In the genomic region with DNA sequence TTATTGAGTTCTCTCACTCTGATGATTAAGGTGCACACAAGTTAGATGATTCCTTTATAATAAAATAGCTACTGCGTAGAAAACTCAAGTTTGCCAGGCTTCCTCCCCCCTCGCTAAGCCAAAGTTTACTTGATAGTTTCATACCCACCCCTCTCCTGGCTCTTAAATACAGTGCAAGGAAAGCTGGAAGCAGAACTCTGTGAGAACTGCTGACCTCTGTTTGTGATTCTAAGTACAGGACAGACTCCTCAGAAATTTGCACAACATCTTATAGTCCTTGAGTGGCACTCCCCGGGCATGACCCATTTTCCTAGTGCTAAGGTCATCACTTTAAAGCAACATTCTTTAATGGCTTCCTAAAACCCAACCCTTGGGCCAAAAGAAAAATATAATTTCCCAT, we compare ENCODE assay signal across 25 mouse cellular contexts.
DNase-seq lines count a peak whose midpoint lies in the region; TF ChIP-seq lines count a peak whose summit lies in the region.
"Had no signal": no experiment of that assay in that cellular context is flagged by ENCODE, and none has a peak within 500 bp of the region (broad histone marks: within the 10 kb centered on the region; RNA-seq: fewer than 3 reads in every experiment).

No protein-coding gene starts in this region.

- no peaks in the 10 kb centered on the region for H3K36me3 ChIP-seq in ES-Bruce4 (ENCODE audit: control insufficient read depth, insufficient read depth, low read length, poor library complexity, severe bottlenecking)
- H3K36me3 ChIP-seq: embryonic facial prominence, embryonic 12.5 days; embryonic facial prominence, embryonic 15.5 days; heart, embryonic 12.5 days; heart, embryonic 15.5 days; hindbrain, embryonic 12.5 days; hindbrain, embryonic 15.5 days; intestine, embryonic 15.5 days had no signal

- H3K4me1 ChIP-seq in ES-Bruce4 (ENCODE audit: control insufficient read depth, insufficient read depth, low read length), result peaks cover 10% of the 10 kb centered on the region
- H3K4me1 ChIP-seq: embryonic facial prominence, embryonic 15.5 days; heart, embryonic 12.5 days; heart, embryonic 15.5 days; hindbrain, embryonic 15.5 days; intestine, embryonic 15.5 days had no signal

- TF ChIP-seq POLR2A in ES-Bruce4 (IDR thresholded peaks at IDR 0.05; ENCODE audit: insufficient read depth, low read length), result no peak

- peak overlapping the region; percentile 67 for H3K27ac ChIP-seq in ES-Bruce4 (ENCODE audit: insufficient read depth, low read length)
- H3K27ac ChIP-seq: embryonic facial prominence, embryonic 12.5 days; embryonic facial prominence, embryonic 15.5 days; gastrocnemius, adult 2 months; heart, embryonic 15.5 days; hindbrain, embryonic 12.5 days; hindbrain, embryonic 15.5 days; intestine, embryonic 15.5 days had no signal

- H3K4me3 ChIP-seq in ES-Bruce4 (ENCODE audit: low read depth, low read length), result no peak overlapping the region
- H3K4me3 ChIP-seq: embryonic facial prominence, embryonic 12.5 days; embryonic facial prominence, embryonic 15.5 days; gastrocnemius, adult 2 months; heart, embryonic 12.5 days; heart, embryonic 15.5 days; hindbrain, embryonic 12.5 days; hindbrain, embryonic 15.5 days; intestine, embryonic 15.5 days had no signal

- no peak overlapping the region for H3K9ac ChIP-seq in ES-Bruce4 (ENCODE audit: low read depth, poor library complexity, severe bottlenecking)
- H3K9ac ChIP-seq: embryonic facial prominence, embryonic 12.5 days; embryonic facial prominence, embryonic 15.5 days; forebrain, postnatal 0 days; heart, embryonic 12.5 days; heart, embryonic 15.5 days; hindbrain, embryonic 12.5 days; hindbrain, embryonic 15.5 days; intestine, embryonic 15.5 days had no signal

- H3K27me3 ChIP-seq in ES-Bruce4 (ENCODE audit: control insufficient read depth, insufficient read depth, low read length, poor library complexity, severe bottlenecking), result no peaks in the 10 kb centered on the region
- H3K27me3 ChIP-seq: embryonic facial prominence, embryonic 12.5 days; embryonic facial prominence, embryonic 15.5 days; heart, embryonic 12.5 days; heart, embryonic 15.5 days; hindbrain, embryonic 12.5 days; hindbrain, embryonic 15.5 days; intestine, embryonic 15.5 days had no signal

- peak; percentile 75 for DNase-seq in ES-CJ7 (ENCODE audit: low read depth, low spot score)
- peak; percentile 18 for DNase-seq in R1 (ENCODE audit: low read depth, low spot score)
- DNase-seq in layer of hippocampus, postnatal 25 days (ENCODE audit: extremely low spot score in 1 of 2, low spot score in 1 of 2), result no peak
- DNase-seq in ovary, postnatal 10 days (ENCODE audit: low spot score), result no peak
- no peak for DNase-seq in heart, postnatal 36 days
- DNase-seq: adrenal gland, adult 2 months; adrenal gland, postnatal 14 days; cerebellum, adult 11 months; cerebellum, adult 2 months; cerebellum, adult 9-11 months; cerebellum, postnatal 25 days; forebrain, postnatal 0 days; gastrocnemius, adult 2 months; gastrocnemius, postnatal 14 days; heart, adult 11 months; heart, postnatal 10 days; heart, postnatal 4 days had no signal

- H3K9me3 ChIP-seq in ES-Bruce4 (replicated peaks; ENCODE audit: control insufficient read depth, insufficient read depth, low read length, poor library complexity, severe bottlenecking), result no peaks in the 10 kb centered on the region
- H3K9me3 ChIP-seq: embryonic facial prominence, embryonic 12.5 days; embryonic facial prominence, embryonic 15.5 days; heart, embryonic 12.5 days; heart, embryonic 15.5 days; hindbrain, embryonic 12.5 days; hindbrain, embryonic 15.5 days; intestine, embryonic 15.5 days had no signal

- TF ChIP-seq CTCF in ES-Bruce4 (IDR thresholded peaks at IDR 0.05; ENCODE audit: low read depth, low read length), result no peak

- intact Hi-C loops in heart, postnatal 36 days (cut with DNase I), result no loop called here

- no peak for TF ChIP-seq EP300 in ES-Bruce4 (IDR thresholded peaks at IDR 0.05; ENCODE audit: insufficient read depth, low read depth, low read length)

Comparison
In these comparisons a context has a peak if more than half of its experiments do, and no peak if none do; other contexts are left out.
1. DNase-seq: peak in ES-CJ7 (single experiment) and R1 (single experiment); none in layer of hippocampus, postnatal 25 days (0 of 2), ovary, postnatal 10 days (single experiment) and heart, postnatal 36 days (0 of 2).